Mouse (Mus musculus) stomach, postnatal 0 days (tissue): ENCODE measurements around the gene Ankrd11. TPM values are rescaled to one million over a fixed set of nuclear protein-coding genes. Genes with fewer than 3 reads are reported as not detected.

Experiments used
- ATAC-seq: fragments of 200-750 bp; cut with Nextera tagmentation; 2 replicates; pipeline ENCODE4 v1.8.0; 2017; ENCODE audit not compliant: low FRiP score, low TSS enrichment
- DNase-seq: peaks from one replicate; pipeline ENCODE4 v3.0.0-alpha.2; 2016; ENCODE audit warnings: low spot score
- H3K27ac ChIP-seq: fragments of 300-500 bp; sonication (generic); replicated peaks from 2 replicates; pipeline ENCODE4 v1.5.1; 2014; ENCODE audit warnings: mild to moderate bottlenecking, control low read depth
- H3K27me3 ChIP-seq: fragments of 300-500 bp; sonication (generic); 2 replicates; pipeline ENCODE4 v1.6.1; 2014; ENCODE audit warnings: low read length; ENCODE audit not compliant: control insufficient read depth, insufficient read depth
- H3K36me3 ChIP-seq: fragments of 300-500 bp; sonication (generic); 2 replicates; pipeline ENCODE4 v1.6.1; 2014; ENCODE audit warnings: low read length, mixed read lengths; ENCODE audit not compliant: control insufficient read depth, insufficient read depth
- H3K4me1 ChIP-seq: fragments of 300-500 bp; sonication (generic); replicated peaks from 2 replicates; pipeline ENCODE4 v1.6.1; 2014; ENCODE audit warnings: antibody characterized with exemption; ENCODE audit not compliant: control insufficient read depth, insufficient read depth
- H3K4me2 ChIP-seq: fragments of 300-500 bp; sonication (generic); replicated peaks from 2 replicates; pipeline ENCODE4 v1.6.1; 2014; ENCODE audit warnings: low read depth, mild to moderate bottlenecking, control low read depth, moderate library complexity
- H3K4me3 ChIP-seq: fragments of 300-500 bp; sonication (generic); 2 replicates; pipeline ENCODE4 v1.5.1; 2014; ENCODE audit warnings: low read depth, low read length, control low read depth
- H3K9ac ChIP-seq: fragments of 300-500 bp; sonication (generic); 2 replicates; pipeline ENCODE4 v1.6.1; 2014; ENCODE audit warnings: mild to moderate bottlenecking, low read length, control low read depth, mixed read lengths
- H3K9me3 ChIP-seq: fragments of 300-500 bp; sonication (generic); 2 replicates; pipeline ENCODE4 v1.6.1; 2016; ENCODE audit warnings: low read length; ENCODE audit not compliant: control insufficient read depth
- CTCF ChIP-seq: IDR thresholded peaks from 2 replicates; pipeline ENCODE4 v1.5.1; 2016; ENCODE audit warnings: antibody characterized with exemption, low read depth, mild to moderate bottlenecking, moderate library complexity
- EP300 ChIP-seq: optimal IDR thresholded peaks from 2 replicates; pipeline ENCODE3; 2016; ENCODE audit warnings: antibody characterized with exemption
- WGBS: fragments of 180-500 bp; shearing (Covaris S2); extraction: QIAGEN DNeasy Blood & Tissue Kit; methylation state at CpG from one replicate; pipeline ENCODE4 v1.1.7; 2014; 5-methylcytosine and 5-hydroxymethylcytosine counted together
- polyA plus RNA-seq: library from polyadenylated mRNA; unstranded; fragments of >200 nt; fragmentation: Nextera tagmentation; extraction: Ambion mirVana; gene quantifications from 2 replicates; pipeline ENCODE4 v1.2.1, GENCODE M21; 2015

Ankrd11 gene
- polyA plus RNA-seq, 1 experiment from 2014 or later, result 35.0 TPM

- no peaks in the 10 kb centered on the region for H3K9me3 ChIP-seq
- TF ChIP-seq EP300 (peak; percentile 93), CTCF (no peak)
- WGBS, result 39% methylated on average over 1 of the region's 1 CpGs
- peak overlapping the region; percentile 88 for H3K27ac ChIP-seq
- H3K4me3 ChIP-seq, result no peak overlapping the region
- H3K27me3 ChIP-seq, result no peaks in the 10 kb centered on the region
- DNase-seq (peak; percentile 80), ATAC-seq (peak; percentile 92)
- H3K4me2 ChIP-seq, result no peak overlapping the region
- H3K36me3 ChIP-seq, result no peaks in the 10 kb centered on the region
- peaks cover 6% of the 10 kb centered on the region; the same call in 1 of the 2 replicates for H3K4me1 ChIP-seq
- H3K9ac ChIP-seq, result no peak overlapping the region
These were observed 20.8 kb downstream of the Ankrd11 start for GRCm38 (mm10) chr8:123021259-123021658.

- Histone ChIP-seq H3K9me3 (no peaks in the 10 kb centered on the region), H3K4me3 (no peak overlapping the region), H3K27me3 (no peaks in the 10 kb centered on the region), H3K4me2 (no peak overlapping the region), H3K27ac (peak overlapping the region; percentile 88), H3K4me1 (peaks cover 6% of the 10 kb centered on the region; the same call in 1 of the 2 replicates), H3K9ac (no peak overlapping the region), H3K36me3 (no peaks in the 10 kb centered on the region)
- 57% methylated on average over 2 of the region's 2 CpGs for WGBS
- ATAC-seq (peak; percentile 67), DNase-seq (no peak)
- TF ChIP-seq EP300 (no peak), CTCF (no peak)
These were observed 21.2 kb downstream of the Ankrd11 start for GRCm38 (mm10) chr8:123020859-123021258.

GRCm38 (mm10) chr8:123020084-123020483, 22.0 kb downstream of the Ankrd11 start:
- ATAC-seq, result no peak
- 49% methylated on average over 2 of the region's 2 CpGs for WGBS
- no peak overlapping the region for H3K4me3 ChIP-seq
- H3K4me2 ChIP-seq, result no peak overlapping the region
- H3K36me3 ChIP-seq, result no peaks in the 10 kb centered on the region
- DNase-seq, result no peak
- H3K4me1 ChIP-seq, result peaks cover 6% of the 10 kb centered on the region; the same call in 1 of the 2 replicates
- H3K9me3 ChIP-seq, result no peaks in the 10 kb centered on the region
- H3K27ac ChIP-seq, result no peak overlapping the region
- H3K27me3 ChIP-seq, result no peaks in the 10 kb centered on the region
- TF ChIP-seq EP300 (no peak), CTCF (no peak)
- no peak overlapping the region for H3K9ac ChIP-seq

DNA sequence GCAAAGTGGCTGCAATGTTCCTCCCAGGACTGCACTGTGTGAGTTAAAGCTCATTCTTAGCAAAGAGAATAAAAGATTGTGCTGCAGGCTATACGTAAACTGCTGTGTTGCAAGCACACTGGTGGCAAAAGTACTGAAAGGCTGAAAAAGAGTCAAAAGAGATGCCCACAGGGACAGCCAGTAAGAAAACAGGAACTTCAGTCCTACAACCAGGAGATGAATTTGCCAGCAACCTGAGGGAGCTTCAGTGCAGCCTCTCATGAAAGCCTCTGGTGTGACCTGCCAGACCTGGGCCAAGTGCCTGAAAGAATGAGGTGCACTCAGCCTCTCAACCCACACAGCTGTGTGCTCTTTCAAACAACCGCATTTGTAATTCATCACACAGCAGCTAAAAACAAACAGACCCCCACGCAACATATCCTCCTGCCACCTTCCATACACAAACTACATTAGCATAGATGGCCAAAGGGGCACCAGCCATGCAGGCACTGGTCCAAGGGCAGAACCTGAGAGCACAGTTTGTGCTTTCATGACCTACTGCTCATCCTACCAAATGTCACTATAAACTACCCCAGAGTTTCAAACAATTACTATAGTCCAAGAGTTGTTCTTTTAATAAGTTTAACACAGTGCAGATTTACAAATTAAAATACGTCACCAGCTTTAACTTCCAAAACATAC, 23.5 kb downstream of the Ankrd11 start:
- Histone ChIP-seq H3K27me3 (no peaks in the 10 kb centered on the region), H3K27ac (0 out of 2 replicates have a peak overlapping the region, but pooled peaks have one; percentile 30), H3K4me1 (peaks cover 9% of the 10 kb centered on the region), H3K9ac (no peak overlapping the region), H3K4me2 (no peak overlapping the region), H3K4me3 (no peak overlapping the region), H3K9me3 (no peaks in the 10 kb centered on the region), H3K36me3 (no peaks in the 10 kb centered on the region)
- WGBS, result 43% methylated on average over 4 of the region's 4 CpGs
- ATAC-seq (no peak), DNase-seq (no peak)
- TF ChIP-seq CTCF (no peak), EP300 (no peak)

DNA sequence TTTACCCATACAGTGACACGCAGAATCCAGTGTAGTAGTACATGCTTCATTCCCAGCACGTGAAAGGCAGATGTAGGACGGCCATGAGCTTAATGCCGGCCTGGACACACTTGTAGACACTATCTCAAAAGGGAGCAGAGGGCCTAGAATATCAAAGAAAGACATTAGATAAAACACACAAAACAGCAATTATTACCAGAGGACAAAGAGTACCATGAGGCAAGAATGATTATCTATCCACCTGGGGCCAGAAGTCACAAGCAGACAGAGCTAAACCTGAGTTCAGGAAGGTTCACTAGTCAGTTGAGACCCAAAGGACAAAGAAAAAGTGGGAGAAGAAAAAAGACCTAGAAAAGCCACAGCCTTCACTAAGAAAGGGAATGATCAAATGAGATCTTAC, 24.9 kb downstream of the Ankrd11 start:
- Histone ChIP-seq H3K4me2 (no peak overlapping the region), H3K27me3 (no peaks in the 10 kb centered on the region), H3K9me3 (no peaks in the 10 kb centered on the region), H3K27ac (peak overlapping the region; percentile 53; the same call in 1 of the 2 replicates), H3K9ac (no peak overlapping the region), H3K4me3 (no peak overlapping the region), H3K36me3 (no peaks in the 10 kb centered on the region), H3K4me1 (peaks cover 9% of the 10 kb centered on the region)
- ATAC-seq, result no peak
- TF ChIP-seq CTCF (no peak), EP300 (no peak)
- no peak for DNase-seq
- WGBS, result 64% methylated on average over 4 of the region's 4 CpGs

DNA sequence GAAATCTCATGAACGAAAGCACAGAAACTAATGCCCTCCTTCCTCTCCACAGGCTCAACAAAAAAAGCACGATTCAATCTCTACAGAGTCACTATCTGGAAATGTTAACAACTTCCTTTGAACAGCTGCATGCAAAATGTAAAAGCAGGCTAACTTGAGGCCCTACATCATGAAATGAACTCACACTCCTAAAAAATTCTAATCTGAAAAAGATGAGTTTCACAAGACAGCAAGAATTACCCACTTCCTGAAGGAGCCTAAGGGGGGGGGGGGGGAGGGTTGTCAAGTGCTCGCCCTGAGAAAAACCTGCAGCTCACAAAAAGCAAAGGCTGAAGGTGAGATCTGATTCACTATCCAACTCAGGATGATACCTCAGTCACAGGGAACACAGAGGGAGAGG, 27.0 kb downstream of the Ankrd11 start:
- H3K27me3 ChIP-seq, result no peaks in the 10 kb centered on the region
- TF ChIP-seq CTCF (no peak), EP300 (no peak)
- H3K27ac ChIP-seq, result no peak overlapping the region
- H3K4me2 ChIP-seq, result no peak overlapping the region
- WGBS, result 25% methylated on average over 3 of the region's 3 CpGs
- DNase-seq (no peak), ATAC-seq (no peak)
- no peak overlapping the region for H3K9ac ChIP-seq
- H3K36me3 ChIP-seq, result no peaks in the 10 kb centered on the region
- peaks cover 6% of the 10 kb centered on the region for H3K4me1 ChIP-seq
- H3K9me3 ChIP-seq, result no peaks in the 10 kb centered on the region
- H3K4me3 ChIP-seq, result no peak overlapping the region
